In the genomic region with DNA sequence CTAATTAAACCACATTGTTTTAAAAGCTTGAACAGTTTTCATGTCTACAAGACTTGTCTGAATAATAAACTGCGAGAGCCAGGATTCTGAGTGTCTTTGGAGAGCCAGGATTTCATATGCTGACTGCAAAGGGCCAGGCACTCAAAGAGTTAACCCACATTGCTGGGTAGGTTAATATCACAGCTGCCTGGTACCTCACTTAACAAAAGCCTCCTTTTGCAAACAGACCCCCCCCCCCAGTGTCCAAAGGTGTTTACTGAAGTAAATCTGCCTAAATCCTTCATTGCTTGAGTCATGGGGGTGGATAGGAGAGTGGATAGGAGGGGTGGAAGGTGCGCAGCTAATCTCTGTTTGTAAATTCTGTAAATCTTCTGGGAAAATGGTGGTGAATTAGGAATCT, we compare ENCODE assay signal across 15 mouse cellular contexts. TPM values are rescaled to one million over a fixed set of nuclear protein-coding genes. Genes with fewer than 3 reads are reported as not detected.
DNase-seq lines count a peak whose midpoint lies in the region; ATAC-seq and TF ChIP-seq lines count a peak whose summit lies in the region.
"Had no signal": no experiment of that assay in that cellular context is flagged by ENCODE, and none has a peak within 500 bp of the region (broad histone marks: within the 10 kb centered on the region; RNA-seq: fewer than 3 reads in every experiment).

No protein-coding gene starts in this region.

- H3K27me3 ChIP-seq in heart, embryonic 10.5 days (ENCODE audit: insufficient read depth, poor library complexity, severe bottlenecking): no peaks in the 10 kb centered on the region
- peaks cover 52% of the 10 kb centered on the region for H3K27me3 ChIP-seq in limb, embryonic 12.5 days
- peaks cover 38% of the 10 kb centered on the region for H3K27me3 ChIP-seq in limb, embryonic 10.5 days (ENCODE audit: low read depth, poor library complexity, severe bottlenecking)
- H3K27me3 ChIP-seq in liver, embryonic 13.5 days: 0 out of 2 replicates have a peak, but pooled peaks cover 3% of the 10 kb centered on the region
- H3K27me3 ChIP-seq: neural tube, embryonic 12.5 days had no signal

- 0 out of 2 replicates have a peak, but pooled peaks have one; percentile 15 for ATAC-seq in limb, embryonic 12.5 days (ENCODE audit: insufficient number of reproducible peaks, insufficient read depth, low FRiP score, low TSS enrichment, low read depth)
- ATAC-seq in liver, embryonic 13.5 days (ENCODE audit: low read depth): no peak
- ATAC-seq: inflammation-experienced regulatory T-cells, adult 6 months had no signal

- H3K4me2 ChIP-seq in limb, embryonic 12.5 days: no peak overlapping the region
- peak overlapping the region; percentile 5; the same call in 1 of the 2 replicates for H3K4me2 ChIP-seq in liver, embryonic 13.5 days
- H3K4me2 ChIP-seq: neural tube, embryonic 12.5 days had no signal

- no peak for TF ChIP-seq CTCF in brain, embryonic 14.5 days (IDR thresholded peaks at IDR 0.05; ENCODE audit: borderline replicate concordance, extremely low read depth, insufficient read depth, insufficient read length)

- peak overlapping the region; percentile 74 for H3K27ac ChIP-seq in heart, embryonic 10.5 days
- no peak overlapping the region for H3K27ac ChIP-seq in limb, embryonic 12.5 days
- H3K27ac ChIP-seq in limb, embryonic 10.5 days: no peak overlapping the region
- peak overlapping the region; percentile 84; the same call in 1 of the 2 replicates for H3K27ac ChIP-seq in liver, embryonic 13.5 days
- H3K27ac ChIP-seq: embryonic facial prominence, embryonic 10.5 days; neural tube, embryonic 12.5 days had no signal

- WGBS in heart, embryonic 10.5 days: 79% methylated on average over 2 of the region's 2 CpGs
- WGBS in limb, embryonic 12.5 days: 51% methylated on average over 2 of the region's 2 CpGs
- WGBS in limb, embryonic 10.5 days: 72% methylated on average over 2 of the region's 2 CpGs
- 82% methylated on average over 2 of the region's 2 CpGs for WGBS in liver, embryonic 13.5 days (ENCODE audit: insufficient replicate concordance)

- intact Hi-C loops in heart, postnatal 14 days (cut with DNase I): loop anchor here (5.0 kb wide), 1 partner anchor 79 kb away; no protein-coding TSS in a partner anchor

- no peaks in the 10 kb centered on the region for H3K36me3 ChIP-seq in heart, embryonic 10.5 days
- no peaks in the 10 kb centered on the region for H3K36me3 ChIP-seq in limb, embryonic 12.5 days
- no peaks in the 10 kb centered on the region for H3K36me3 ChIP-seq in limb, embryonic 10.5 days
- H3K36me3 ChIP-seq in liver, embryonic 13.5 days: peaks cover 25% of the 10 kb centered on the region
- H3K36me3 ChIP-seq: neural tube, embryonic 12.5 days had no signal

- H3K9me3 ChIP-seq in heart, embryonic 10.5 days: no peaks in the 10 kb centered on the region
- H3K9me3 ChIP-seq in limb, embryonic 12.5 days: no peaks in the 10 kb centered on the region
- no peaks in the 10 kb centered on the region for H3K9me3 ChIP-seq in limb, embryonic 10.5 days (replicated peaks)
- no peaks in the 10 kb centered on the region for H3K9me3 ChIP-seq in liver, embryonic 13.5 days (replicated peaks)
- H3K9me3 ChIP-seq: embryonic facial prominence, embryonic 10.5 days; neural tube, embryonic 12.5 days had no signal

- no peak overlapping the region for H3K4me3 ChIP-seq in heart, embryonic 10.5 days
- no peak overlapping the region for H3K4me3 ChIP-seq in limb, embryonic 12.5 days (replicated peaks)
- no peak overlapping the region for H3K4me3 ChIP-seq in limb, embryonic 10.5 days
- no peak overlapping the region for H3K4me3 ChIP-seq in liver, embryonic 13.5 days (replicated peaks)
- H3K4me3 ChIP-seq: embryonic facial prominence, embryonic 10.5 days; heart, adult 2 months; neural tube, embryonic 12.5 days had no signal

- peaks cover 94% of the 10 kb centered on the region for H3K4me1 ChIP-seq in heart, embryonic 10.5 days
- H3K4me1 ChIP-seq in limb, embryonic 12.5 days (replicated peaks): peaks cover 19% of the 10 kb centered on the region
- H3K4me1 ChIP-seq in limb, embryonic 10.5 days: peaks cover 39% of the 10 kb centered on the region
- peaks cover 94% of the 10 kb centered on the region for H3K4me1 ChIP-seq in liver, embryonic 13.5 days (replicated peaks)

- DNase-seq in heart, embryonic 10.5 days (ENCODE audit: low spot score): no peak
- no peak for DNase-seq in heart, postnatal 14 days
- no peak for DNase-seq in limb, embryonic 10.5 days (ENCODE audit: low spot score)
- peak; percentile 41 for DNase-seq in brain, embryonic 14.5 days (ENCODE audit: low read depth)
- DNase-seq in liver, embryonic 13.5 days: no peak
- no peak for DNase-seq in spleen, postnatal 10 days (ENCODE audit: low spot score in 2 of 2)
- no peak for DNase-seq in spleen, postnatal 4 days (ENCODE audit: low spot score in 2 of 2)
- DNase-seq: cerebellum, adult 9-11 months; heart, adult 2 months; right cerebral cortex, adult 18-20 months; thymus, postnatal 4 days had no signal

- no peak for TF ChIP-seq POLR2A in brain, embryonic 14.5 days (IDR thresholded peaks at IDR 0.05; ENCODE audit: borderline replicate concordance, extremely low read depth, insufficient read depth, insufficient read length, poor library complexity, severe bottlenecking)

- H3K9ac ChIP-seq in limb, embryonic 12.5 days (replicated peaks): no peak overlapping the region
- no peak overlapping the region for H3K9ac ChIP-seq in liver, embryonic 13.5 days
- H3K9ac ChIP-seq: neural tube, embryonic 12.5 days had no signal

RNA-seq across cellular contexts. Expression of a gene that starts 15.6 kb away (rescaled TPM):
- 22.8 and 25.1 TPM in 2 replicates for polyA plus RNA-seq in heart, embryonic 10.5 days (2016; fragmentation: Nextera tagmentation; extraction: Ambion mirVana)
- 10 to 100 TPM; 51.3 to 58.5 TPM for total RNA-seq in heart, postnatal 14 days (2021)
- 12.3 and 14.8 TPM in 2 replicates for polyA plus RNA-seq in limb, embryonic 12.5 days (2016; fragmentation: Nextera tagmentation; extraction: Ambion mirVana)
- 5.3 and 5.4 TPM in 2 replicates for polyA plus RNA-seq in limb, embryonic 10.5 days (2016; fragmentation: Nextera tagmentation; extraction: Ambion mirVana)
- polyA plus RNA-seq in brain, embryonic 14.5 days (2012; rRNA removed): 33.3 and 46.5 TPM in 2 replicates
- 10.1 and 14.1 TPM in 2 replicates for polyA plus RNA-seq in liver, embryonic 13.5 days (2015; fragmentation: Nextera tagmentation; extraction: Ambion mirVana)

Comparison
In these comparisons a context has a peak if more than half of its experiments do, and no peak if none do; other contexts are left out.
1. H3K27ac ChIP-seq: peak in heart, embryonic 10.5 days (single experiment) and liver, embryonic 13.5 days (single experiment); none in limb, embryonic 12.5 days (single experiment) and limb, embryonic 10.5 days (single experiment).